18 mouse cellular contexts compared by ENCODE assay signal in the genomic region with DNA sequence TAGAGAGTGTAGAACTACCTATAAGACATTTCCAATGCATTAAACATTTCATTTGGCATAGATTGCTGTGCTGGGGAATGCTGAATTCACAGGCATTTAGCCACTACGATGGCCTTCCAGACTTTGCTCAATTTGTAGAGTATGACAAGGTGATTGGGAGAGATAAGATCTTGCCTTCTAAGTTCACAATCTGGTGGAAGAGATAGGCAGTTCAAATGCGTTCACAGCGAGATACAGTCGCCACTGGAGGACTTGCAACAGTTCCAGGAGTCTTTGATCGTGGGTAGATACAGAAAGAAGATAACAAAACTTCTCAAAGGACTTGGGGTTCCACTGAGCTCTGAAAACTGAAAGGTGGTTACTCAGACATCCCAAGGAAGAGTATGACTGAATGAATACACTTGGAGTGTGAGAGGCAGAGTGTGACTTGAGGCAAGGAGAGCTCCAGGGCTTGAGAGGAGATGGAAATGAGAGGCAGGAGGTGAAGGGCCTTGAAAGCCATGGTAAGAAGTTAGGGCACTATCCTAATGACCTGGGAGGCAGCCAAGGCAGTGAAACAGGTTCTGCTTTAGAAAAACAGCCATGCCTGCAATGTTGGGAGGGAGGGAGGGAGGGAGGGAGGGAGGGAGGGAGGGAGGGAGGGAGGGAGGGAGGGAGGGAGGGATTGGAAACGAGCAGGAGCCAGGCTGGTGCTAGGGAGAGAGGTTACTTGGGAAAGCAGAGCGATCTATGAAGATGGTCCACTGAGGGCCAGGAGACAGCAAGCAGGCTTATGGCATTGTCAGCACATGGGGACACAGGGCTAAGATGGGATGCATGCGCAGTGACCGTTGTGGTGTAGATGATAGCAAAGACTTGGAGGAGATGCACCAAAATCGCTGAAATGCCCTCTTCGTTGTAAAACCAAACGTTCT. TPM values are rescaled to one million over a fixed set of nuclear protein-coding genes. Genes with fewer than 3 reads are reported as not detected.
DNase-seq lines count a peak whose midpoint lies in the region; ATAC-seq lines count a peak whose summit lies in the region.
"Had no signal": no experiment of that assay in that cellular context is flagged by ENCODE, and none has a peak within 500 bp of the region (broad histone marks: within the 10 kb centered on the region; RNA-seq: fewer than 3 reads in every experiment).

No protein-coding gene starts in this region.

- H3K27me3 ChIP-seq in hindbrain, embryonic 16.5 days (replicated peaks; ENCODE audit: control insufficient read depth, insufficient read depth, low read length): no peaks in the 10 kb centered on the region
- no peaks in the 10 kb centered on the region for H3K27me3 ChIP-seq in hindbrain, embryonic 14.5 days (ENCODE audit: control insufficient read depth, insufficient read depth, low read length)
- H3K27me3 ChIP-seq in neural tube, embryonic 14.5 days (ENCODE audit: control insufficient read depth, insufficient read depth, low read length): no peaks in the 10 kb centered on the region
- no peaks in the 10 kb centered on the region for H3K27me3 ChIP-seq in neural tube, embryonic 15.5 days (replicated peaks)
- H3K27me3 ChIP-seq: embryonic facial prominence, embryonic 12.5 days; hindbrain, embryonic 13.5 days; neural tube, embryonic 13.5 days had no signal

- no peak for DNase-seq in hindbrain, embryonic 14.5 days (ENCODE audit: low spot score)
- DNase-seq in kidney, adult 9 months: peak; percentile 43
- DNase-seq in layer of hippocampus, adult 11-12 months (ENCODE audit: low spot score): no peak
- no peak for DNase-seq in spleen, adult 12 weeks (ENCODE audit: low spot score)
- DNase-seq: adrenal gland, postnatal 25 days; cerebellum, adult 8-10 months; heart, postnatal 14 days; lung, embryonic 14.5 days; thymus, postnatal 36 days had no signal

- no peak overlapping the region for H3K4me2 ChIP-seq in hindbrain, embryonic 16.5 days (ENCODE audit: low read length)
- H3K4me2 ChIP-seq in hindbrain, embryonic 14.5 days (replicated peaks): no peak overlapping the region
- H3K4me2 ChIP-seq in neural tube, embryonic 14.5 days (ENCODE audit: low read depth, low read length): no peak overlapping the region
- no peak overlapping the region for H3K4me2 ChIP-seq in neural tube, embryonic 15.5 days
- H3K4me2 ChIP-seq: embryonic facial prominence, embryonic 12.5 days; heart, embryonic 11.5 days; hindbrain, embryonic 13.5 days; lung, embryonic 14.5 days; neural tube, embryonic 13.5 days had no signal

- no peak overlapping the region for H3K9ac ChIP-seq in hindbrain, embryonic 16.5 days (ENCODE audit: low read depth, low read length)
- H3K9ac ChIP-seq in hindbrain, embryonic 14.5 days: no peak overlapping the region
- no peak overlapping the region for H3K9ac ChIP-seq in neural tube, embryonic 14.5 days (replicated peaks; ENCODE audit: low read depth, low read length)
- H3K9ac ChIP-seq in neural tube, embryonic 15.5 days (replicated peaks): no peak overlapping the region
- H3K9ac ChIP-seq: embryonic facial prominence, embryonic 12.5 days; hindbrain, embryonic 13.5 days; lung, embryonic 14.5 days; neural tube, embryonic 13.5 days had no signal

- no peaks in the 10 kb centered on the region for H3K9me3 ChIP-seq in hindbrain, embryonic 16.5 days (ENCODE audit: control insufficient read depth, low read length)
- H3K9me3 ChIP-seq in hindbrain, embryonic 14.5 days (ENCODE audit: control insufficient read depth, low read length): no peaks in the 10 kb centered on the region
- H3K9me3 ChIP-seq in neural tube, embryonic 14.5 days (ENCODE audit: control insufficient read depth, low read length): no peaks in the 10 kb centered on the region
- H3K9me3 ChIP-seq in neural tube, embryonic 15.5 days (replicated peaks): no peaks in the 10 kb centered on the region
- H3K9me3 ChIP-seq: embryonic facial prominence, embryonic 12.5 days; hindbrain, embryonic 13.5 days; neural tube, embryonic 13.5 days had no signal

- ATAC-seq in hindbrain, embryonic 16.5 days: peak; percentile 42; the same call in 1 of the 2 replicates
- ATAC-seq in hindbrain, embryonic 14.5 days (ENCODE audit: low FRiP score): no peak
- ATAC-seq in neural tube, embryonic 14.5 days (ENCODE audit: low read depth): peak; percentile 47; the same call in 1 of the 2 replicates
- no peak for ATAC-seq in neural tube, embryonic 15.5 days (ENCODE audit: low FRiP score)
- ATAC-seq: intestine, postnatal 0 days had no signal

- no peaks in the 10 kb centered on the region for H3K36me3 ChIP-seq in hindbrain, embryonic 16.5 days (ENCODE audit: control insufficient read depth, insufficient read depth, low read length)
- H3K36me3 ChIP-seq in hindbrain, embryonic 14.5 days (replicated peaks; ENCODE audit: control insufficient read depth, insufficient read depth): no peaks in the 10 kb centered on the region
- H3K36me3 ChIP-seq in neural tube, embryonic 14.5 days (ENCODE audit: control insufficient read depth, insufficient read depth, low read length): no peaks in the 10 kb centered on the region
- no peaks in the 10 kb centered on the region for H3K36me3 ChIP-seq in neural tube, embryonic 15.5 days
- H3K36me3 ChIP-seq: embryonic facial prominence, embryonic 12.5 days; hindbrain, embryonic 13.5 days; neural tube, embryonic 13.5 days had no signal

- H3K4me3 ChIP-seq in hindbrain, embryonic 16.5 days (ENCODE audit: low read length): no peak overlapping the region
- H3K4me3 ChIP-seq in hindbrain, embryonic 14.5 days (replicated peaks; ENCODE audit: low read length): no peak overlapping the region
- H3K4me3 ChIP-seq in neural tube, embryonic 14.5 days (ENCODE audit: low read depth, low read length): no peak overlapping the region
- H3K4me3 ChIP-seq in neural tube, embryonic 15.5 days (replicated peaks): no peak overlapping the region
- H3K4me3 ChIP-seq: embryonic facial prominence, embryonic 12.5 days; hindbrain, embryonic 13.5 days; neural tube, embryonic 13.5 days had no signal

- WGBS in hindbrain, embryonic 16.5 days: 75% methylated on average over 12 of the region's 12 CpGs
- WGBS in hindbrain, embryonic 14.5 days: 78% methylated on average over 12 of the region's 12 CpGs
- 78% methylated on average over 12 of the region's 12 CpGs for WGBS in neural tube, embryonic 14.5 days
- 74% methylated on average over 12 of the region's 12 CpGs for WGBS in neural tube, embryonic 15.5 days

- H3K4me1 ChIP-seq in hindbrain, embryonic 16.5 days (ENCODE audit: control insufficient read depth, insufficient read depth, low read depth, low read length): no peaks in the 10 kb centered on the region
- 0 out of 2 replicates have a peak, but pooled peaks cover 7% of the 10 kb centered on the region for H3K4me1 ChIP-seq in hindbrain, embryonic 14.5 days (replicated peaks; ENCODE audit: control insufficient read depth, insufficient read depth, low read length)
- 0 out of 2 replicates have a peak, but pooled peaks cover 5% of the 10 kb centered on the region for H3K4me1 ChIP-seq in neural tube, embryonic 14.5 days (ENCODE audit: control insufficient read depth, insufficient read depth, low read length)
- peaks cover 12% of the 10 kb centered on the region; the same call in 1 of the 2 replicates for H3K4me1 ChIP-seq in neural tube, embryonic 15.5 days
- H3K4me1 ChIP-seq: embryonic facial prominence, embryonic 12.5 days had no signal

- H3K27ac ChIP-seq in hindbrain, embryonic 16.5 days (ENCODE audit: low read depth, low read length): no peak overlapping the region
- no peak overlapping the region for H3K27ac ChIP-seq in hindbrain, embryonic 14.5 days
- no peak overlapping the region for H3K27ac ChIP-seq in neural tube, embryonic 14.5 days (ENCODE audit: low read depth, low read length)
- no peak overlapping the region for H3K27ac ChIP-seq in neural tube, embryonic 15.5 days (replicated peaks)
- H3K27ac ChIP-seq: embryonic facial prominence, embryonic 12.5 days; macrophage; neural tube, embryonic 13.5 days had no signal

RNA-seq across cellular contexts. Expression of gene Sh3rf1, which starts 45.7 kb away (rescaled TPM):
- polyA plus RNA-seq in hindbrain, embryonic 16.5 days (2015; fragmentation: Nextera tagmentation; extraction: Ambion mirVana): 23.3 and 28.2 TPM in 2 replicates
- polyA plus RNA-seq in hindbrain, embryonic 14.5 days (2014; fragmentation: Nextera tagmentation; extraction: Ambion mirVana): 28.8 and 32.2 TPM in 2 replicates
- 24.0 and 25.5 TPM in 2 replicates for polyA plus RNA-seq in neural tube, embryonic 14.5 days (2014; fragmentation: Nextera tagmentation; extraction: Ambion mirVana)
- polyA plus RNA-seq in neural tube, embryonic 15.5 days (2015; fragmentation: Nextera tagmentation; extraction: Ambion mirVana): 19.0 and 20.8 TPM in 2 replicates

Comparison
In these comparisons a context has a peak if more than half of its experiments do, and no peak if none do; other contexts are left out.
1. ATAC-seq: peak in hindbrain, embryonic 16.5 days (single experiment) and neural tube, embryonic 14.5 days (single experiment); none in hindbrain, embryonic 14.5 days (single experiment) and neural tube, embryonic 15.5 days (single experiment).